Mouse (Mus musculus) cortical plate, adult 2 months (tissue): ENCODE results near the gene Lbx1.

Source experiments
- CTCF ChIP-seq: fragments of 200-500 bp; IDR thresholded peaks from 2 replicates; pipeline ENCODE4 v1.5.1; 2011; ENCODE audit warnings: mild to moderate bottlenecking, control low read depth, low read length; ENCODE audit not compliant: insufficient read depth; ENCODE audit errors: extremely low read depth
- POLR2A ChIP-seq: fragments of 200-500 bp; IDR thresholded peaks from 2 replicates; pipeline ENCODE4 v1.6.1; 2011; ENCODE audit warnings: mild to moderate bottlenecking, low read length, control low read depth; ENCODE audit not compliant: insufficient read depth; ENCODE audit errors: extremely low read depth

- TF ChIP-seq CTCF (no peak), POLR2A (no peak)
Measured at GRCm38 (mm10) chr19:45232443-45233410, 2.9 kb downstream of the Lbx1 start.
